Mouse (Mus musculus) T-helper 17 cell (primary cell): ENCODE results near the gene Dhrs7c.

ENCODE experiments used
- in situ Hi-C, 2 experiments: fragments of 300-600 bp; cut with MboI, MseI; formaldehyde crosslinking; loops; 1 replicate in 1 of 2; 2 replicates in 1 of 2; pipeline ENCODE4 v1.15.1; 2025; ENCODE audit warnings: high pct_unique_total_duplicates in 2 of 2

Gene Dhrs7c

GRCm38 (mm10) chr11:67797931-67798330 is at the start of gene Dhrs7c:
TSS of gene Dhrs7c (plus strand) at chr11:67798187.
- in situ Hi-C loops, result no loop called here

- in situ Hi-C loops, result no loop called here
These were observed 41.7 kb upstream of the Dhrs7c start for GRCm38 (mm10) chr11:67756287-67756686.

GRCm38 (mm10) chr11:67757373-67758167 is 40.4 kb upstream of the Dhrs7c start:
- in situ Hi-C loops, result no loop called here

GRCm38 (mm10) chr11:67771053-67771452 is 26.9 kb upstream of the Dhrs7c start, which contains the start of gene Glp2r:
TSS of gene Glp2r (minus strand) at chr11:67771153.
- in situ Hi-C loops, result no loop called here

- in situ Hi-C loops, result no loop called here
These were observed 26.3 kb upstream of the Dhrs7c start for GRCm38 (mm10) chr11:67771691-67772090.

GRCm38 (mm10) chr11:67772577-67772976 is 25.4 kb upstream of the Dhrs7c start:
- in situ Hi-C loops, result no loop called here

GRCm38 (mm10) chr11:67774379-67774778 is 23.6 kb upstream of the Dhrs7c start, which contains the start of gene Gsg1l2:
TSS of gene Gsg1l2 (plus strand) at chr11:67774608.
- in situ Hi-C loops, result no loop called here

GRCm38 (mm10) chr11:67790182-67790581 is 7.8 kb upstream of the Dhrs7c start:
- in situ Hi-C loops, result no loop called here

- in situ Hi-C loops, result no loop called here
These were observed 2.2 kb downstream of the Dhrs7c start for GRCm38 (mm10) chr11:67800130-67800723.

- in situ Hi-C loops, result no loop called here
These were observed 3.2 kb downstream of the Dhrs7c start for GRCm38 (mm10) chr11:67801169-67801568.

GRCm38 (mm10) chr11:67805538-67805937 is 7.6 kb downstream of the Dhrs7c start:
- in situ Hi-C loops, result no loop called here

GRCm38 (mm10) chr11:67806832-67807597 is 9.0 kb downstream of the Dhrs7c start:
- in situ Hi-C loops, result no loop called here

- in situ Hi-C loops, result no loop called here
These were observed 10.1 kb downstream of the Dhrs7c start for GRCm38 (mm10) chr11:67808051-67808450.

GRCm38 (mm10) chr11:67811535-67811934 is 13.5 kb downstream of the Dhrs7c start:
- in situ Hi-C loops, result no loop called here

- in situ Hi-C loops, result no loop called here
These were observed 21.6 kb downstream of the Dhrs7c start for GRCm38 (mm10) chr11:67819604-67820003.

GRCm38 (mm10) chr11:67820221-67820620 is 22.2 kb downstream of the Dhrs7c start:
- in situ Hi-C loops, result no loop called here

- in situ Hi-C loops, result no loop called here
These were observed 23.6 kb downstream of the Dhrs7c start for GRCm38 (mm10) chr11:67821560-67821959.

- in situ Hi-C loops, result no loop called here
These were observed 30.5 kb downstream of the Dhrs7c start for GRCm38 (mm10) chr11:67828360-67829059.

- in situ Hi-C loops, result no loop called here
These were observed 31.5 kb downstream of the Dhrs7c start for GRCm38 (mm10) chr11:67829530-67829929.

- in situ Hi-C loops, result no loop called here
These were observed 33.8 kb downstream of the Dhrs7c start for GRCm38 (mm10) chr11:67831820-67832219.

GRCm38 (mm10) chr11:67835408-67836078 is 37.6 kb downstream of the Dhrs7c start:
- in situ Hi-C loops, result no loop called here
